Mouse (Mus musculus): ENCODE measurements around the gene Usp6nl. TPM values are rescaled to one million over a fixed set of nuclear protein-coding genes. Genes with fewer than 3 reads are reported as not detected.
A peak's percentile ranks its signal among the peaks of the same experiment; 100 is the strongest.

Usp6nl gene
- total RNA-seq, 1 experiment from 2014 or later: 29.2 TPM

GRCm38 (mm10) chr2:6471110-6471611, 148.7 kb downstream of the Usp6nl start:
- no peak for DNase-seq

GRCm38 (mm10) chr2:6473829-6474228, 151.4 kb downstream of the Usp6nl start:
- no peak for DNase-seq

- DNase-seq: no peak
Observed at GRCm38 (mm10) chr2:6477884-6478283, 155.4 kb downstream of the Usp6nl start.

- no peak for DNase-seq
Observed at GRCm38 (mm10) chr2:6478361-6478965, 156.0 kb downstream of the Usp6nl start.

- peak; percentile 83 for DNase-seq
Observed at GRCm38 (mm10) chr2:6478966-6479391, 156.5 kb downstream of the Usp6nl start.

- no peak for DNase-seq
Observed at GRCm38 (mm10) chr2:6479620-6480019, 157.2 kb downstream of the Usp6nl start.

- peak; percentile 56 for DNase-seq
Observed at GRCm38 (mm10) chr2:6481966-6482365, 159.5 kb downstream of the Usp6nl start.

- peak; percentile 62 for DNase-seq
Observed at GRCm38 (mm10) chr2:6482411-6482810, 159.9 kb downstream of the Usp6nl start.

- peak; percentile 62 for DNase-seq
Observed at GRCm38 (mm10) chr2:6483081-6483992, 160.9 kb downstream of the Usp6nl start.

- DNase-seq: no peak
Observed at GRCm38 (mm10) chr2:6484179-6484578, 161.7 kb downstream of the Usp6nl start.

- DNase-seq: no peak
Observed at GRCm38 (mm10) chr2:6487566-6488488, 165.4 kb downstream of the Usp6nl start.

- DNase-seq: no peak
Observed at GRCm38 (mm10) chr2:6488489-6489056, 166.1 kb downstream of the Usp6nl start.

- no peak for DNase-seq
Observed at GRCm38 (mm10) chr2:6490076-6490475, 167.6 kb downstream of the Usp6nl start.

GRCm38 (mm10) chr2:6490870-6491269, 168.4 kb downstream of the Usp6nl start:
- DNase-seq: no peak

- DNase-seq: no peak
Observed at GRCm38 (mm10) chr2:6493886-6494285, 171.4 kb downstream of the Usp6nl start.

Other genes with a start within 250 kb of the Usp6nl start
- gene Proser2, start 192.5 kb upstream of the Usp6nl start, total RNA-seq (2021): 11.2 and 11.8 TPM in 2 replicates
- gene Echdc3, start 109.6 kb upstream of the Usp6nl start, total RNA-seq (2021): 56.9 and 66.3 TPM in 2 replicates